Mouse (Mus musculus) liver, adult 2 months (tissue): ENCODE measurements at regions not wholly inside any gene's neighbourhood (a gene's known extent, or its start where the extent isn't known, plus 50 kb on each side); places are given as distances from the start of the nearest gene placed in this dataset.

Experiments used
- CTCF ChIP-seq: fragments of 200-500 bp; IDR thresholded peaks from 2 replicates; pipeline ENCODE4 v1.5.1; 2011; ENCODE audit warnings: low read depth, low read length, control low read depth
- POLR2A ChIP-seq: fragments of 200-500 bp; IDR thresholded peaks from 2 replicates; pipeline ENCODE4 v1.6.1; 2011; ENCODE audit warnings: low read length, control low read depth; ENCODE audit not compliant: insufficient read depth; ENCODE audit errors: extremely low read depth

GRCm38 (mm10) chr16:64347940-64348339 is 254.3 kb downstream of the Csnka2ip start:
- TF ChIP-seq CTCF (no peak), POLR2A (no peak)
